Mouse (Mus musculus) hindbrain, embryonic 15.5 days (tissue): ENCODE results near the gene Rint1. TPM values are rescaled to one million over a fixed set of nuclear protein-coding genes. Genes with fewer than 3 reads are reported as not detected.

Experiments
- ATAC-seq: fragments of 200-750 bp; cut with Nextera tagmentation; 2 replicates; pipeline ENCODE4 v1.8.0; 2017; ENCODE audit warnings: low read depth, moderate number of reproducible peaks, moderate TSS enrichment; ENCODE audit not compliant: low FRiP score
- H3K27ac ChIP-seq: fragments of 300-500 bp; sonication (generic); replicated peaks from 2 replicates; pipeline ENCODE4 v1.5.1; 2015; ENCODE audit warnings: mild to moderate bottlenecking, inconsistent platforms
- H3K27me3 ChIP-seq: fragments of 300-500 bp; sonication (generic); 2 replicates; pipeline ENCODE4 v1.6.1; 2015; ENCODE audit warnings: control low read depth, inconsistent platforms
- H3K36me3 ChIP-seq: fragments of 300-500 bp; sonication (generic); 2 replicates; pipeline ENCODE4 v1.6.1; 2015; ENCODE audit warnings: control low read depth, inconsistent platforms
- H3K4me1 ChIP-seq: fragments of 300-500 bp; sonication (generic); replicated peaks from 2 replicates; pipeline ENCODE4 v1.6.1; 2015; ENCODE audit warnings: control low read depth, inconsistent platforms
- H3K4me2 ChIP-seq: fragments of 300-500 bp; sonication (generic); 2 replicates; pipeline ENCODE4 v1.6.1; 2015; ENCODE audit warnings: moderate library complexity, mild to moderate bottlenecking, inconsistent platforms
- H3K4me3 ChIP-seq: fragments of 300-500 bp; sonication (generic); 2 replicates; pipeline ENCODE4 v1.5.1; 2015; ENCODE audit warnings: mild to moderate bottlenecking, inconsistent platforms
- H3K9ac ChIP-seq: fragments of 300-500 bp; sonication (generic); 2 replicates; pipeline ENCODE4 v1.6.1; 2015; ENCODE audit warnings: inconsistent platforms
- H3K9me3 ChIP-seq: fragments of 300-500 bp; sonication (generic); 2 replicates; pipeline ENCODE4 v1.6.1; 2016; ENCODE audit warnings: control low read depth, inconsistent platforms
- WGBS: fragments of 180-500 bp; shearing (Covaris S2); methylation state at CpG from one replicate; pipeline ENCODE4 v1.1.7; 2015; 5-methylcytosine and 5-hydroxymethylcytosine counted together
- polyA plus RNA-seq: library from polyadenylated mRNA; unstranded; fragments of >200 nt; fragmentation: Nextera tagmentation; extraction: Ambion mirVana; gene quantifications from 2 replicates; pipeline ENCODE4 v1.2.1, GENCODE M21; 2015

The Rint1 gene
- 28.2 and 32.6 TPM in 2 replicates for polyA plus RNA-seq

GRCm38 (mm10) chr5:23787536-23788389 lies at the start of gene Rint1:
Gene Rint1 (plus strand): TSS chr5:23787711.
- Histone ChIP-seq H3K36me3 (peaks cover 9% of the 10 kb centered on the region), H3K9ac (peak within 1 kb of the TSS; percentile 92), H3K4me2 (peak within 1 kb of the TSS; percentile 97), H3K4me1 (peaks cover 17% of the 10 kb centered on the region), H3K4me3 (peak within 1 kb of the TSS; percentile 97), H3K27me3 (no peaks in the 10 kb centered on the region), H3K27ac (peak within 1 kb of the TSS; percentile 78), H3K9me3 (no peaks in the 10 kb centered on the region)
- peak; percentile 87 for ATAC-seq
- WGBS: 4% methylated on average over 47 of the region's 47 CpGs

- Histone ChIP-seq H3K9me3 (no peaks in the 10 kb centered on the region), H3K9ac (no peak overlapping the region), H3K36me3 (peaks cover 56% of the 10 kb centered on the region), H3K4me1 (no peaks in the 10 kb centered on the region), H3K27ac (no peak overlapping the region), H3K4me2 (no peak overlapping the region), H3K4me3 (no peak overlapping the region), H3K27me3 (no peaks in the 10 kb centered on the region)
- WGBS: 95% methylated on average over 12 of the region's 12 CpGs
- no peak for ATAC-seq
These were observed 44.2 kb upstream of the Rint1 start for GRCm38 (mm10) chr5:23743261-23743660.

- ATAC-seq: no peak
- Histone ChIP-seq H3K36me3 (peaks cover 28% of the 10 kb centered on the region), H3K27ac (no peak overlapping the region), H3K27me3 (no peaks in the 10 kb centered on the region), H3K9ac (no peak overlapping the region), H3K4me2 (no peak overlapping the region), H3K9me3 (no peaks in the 10 kb centered on the region), H3K4me3 (no peak overlapping the region), H3K4me1 (no peaks in the 10 kb centered on the region)
- 58% methylated on average over 2 of the region's 2 CpGs for WGBS
These were observed 37.6 kb upstream of the Rint1 start for GRCm38 (mm10) chr5:23749882-23750281.

GRCm38 (mm10) chr5:23755591-23755990 lies 31.9 kb upstream of the Rint1 start:
- H3K36me3 ChIP-seq: peaks cover 27% of the 10 kb centered on the region
- ATAC-seq: no peak
- no peak overlapping the region for H3K27ac ChIP-seq
- H3K4me2 ChIP-seq: no peak overlapping the region
- WGBS: 100% methylated on average over 9 of the region's 9 CpGs
- no peak overlapping the region for H3K4me3 ChIP-seq
- no peak overlapping the region for H3K9ac ChIP-seq
- no peaks in the 10 kb centered on the region for H3K27me3 ChIP-seq
- no peaks in the 10 kb centered on the region for H3K4me1 ChIP-seq
- no peaks in the 10 kb centered on the region for H3K9me3 ChIP-seq

- Histone ChIP-seq H3K27me3 (no peaks in the 10 kb centered on the region), H3K9me3 (no peaks in the 10 kb centered on the region), H3K4me2 (no peak overlapping the region), H3K36me3 (peaks cover 27% of the 10 kb centered on the region), H3K9ac (no peak overlapping the region), H3K4me1 (no peaks in the 10 kb centered on the region), H3K4me3 (no peak overlapping the region), H3K27ac (no peak overlapping the region)
- no peak for ATAC-seq
- 98% methylated on average over 4 of the region's 4 CpGs for WGBS
These were observed 31.1 kb upstream of the Rint1 start for GRCm38 (mm10) chr5:23756368-23756767.

GRCm38 (mm10) chr5:23758633-23759032 lies 28.9 kb upstream of the Rint1 start:
- Histone ChIP-seq H3K9me3 (no peaks in the 10 kb centered on the region), H3K36me3 (peaks cover 42% of the 10 kb centered on the region), H3K27me3 (no peaks in the 10 kb centered on the region), H3K27ac (no peak overlapping the region), H3K4me3 (no peak overlapping the region), H3K4me2 (no peak overlapping the region), H3K4me1 (no peaks in the 10 kb centered on the region), H3K9ac (no peak overlapping the region)
- WGBS: 51% methylated on average over 2 of the region's 2 CpGs
- ATAC-seq: no peak

GRCm38 (mm10) chr5:23762531-23762930 lies 25.0 kb upstream of the Rint1 start:
- peaks cover 45% of the 10 kb centered on the region for H3K36me3 ChIP-seq
- no peak for ATAC-seq
- no peak overlapping the region for H3K9ac ChIP-seq
- 93% methylated on average over 6 of the region's 6 CpGs for WGBS
- H3K9me3 ChIP-seq: no peaks in the 10 kb centered on the region
- no peak overlapping the region for H3K4me2 ChIP-seq
- H3K27ac ChIP-seq: no peak overlapping the region
- H3K27me3 ChIP-seq: no peaks in the 10 kb centered on the region
- H3K4me1 ChIP-seq: no peaks in the 10 kb centered on the region
- H3K4me3 ChIP-seq: no peak overlapping the region

- H3K4me1 ChIP-seq: no peaks in the 10 kb centered on the region
- ATAC-seq: no peak
- whole genome bisulfite sequencing: 95% methylated on average over 5 of the region's 5 CpGs
These were observed 23.0 kb upstream of the Rint1 start for GRCm38 (mm10) chr5:23764557-23764956.

GRCm38 (mm10) chr5:23771105-23771504 lies 16.4 kb upstream of the Rint1 start:
- ATAC-seq: no peak
- H3K27me3 ChIP-seq: no peaks in the 10 kb centered on the region
- no peak overlapping the region for H3K27ac ChIP-seq
- H3K9me3 ChIP-seq: no peaks in the 10 kb centered on the region
- H3K4me3 ChIP-seq: no peak overlapping the region
- no peak overlapping the region for H3K4me2 ChIP-seq
- H3K9ac ChIP-seq: no peak overlapping the region
- 44% methylated on average over 8 of the region's 8 CpGs for WGBS
- no peaks in the 10 kb centered on the region for H3K4me1 ChIP-seq
- H3K36me3 ChIP-seq: peaks cover 35% of the 10 kb centered on the region

More at GRCm38 (mm10) chr5:23764557-23764956, 23.0 kb upstream of the Rint1 start:
- Histone ChIP-seq H3K27me3 (no peaks in the 10 kb centered on the region), H3K9ac (no peak overlapping the region), H3K9me3 (no peaks in the 10 kb centered on the region), H3K27ac (no peak overlapping the region), H3K4me3 (no peak overlapping the region), H3K4me2 (no peak overlapping the region), H3K36me3 (peaks cover 50% of the 10 kb centered on the region)

- WGBS: 88% methylated on average over 6 of the region's 6 CpGs
- H3K9me3 ChIP-seq: no peaks in the 10 kb centered on the region
- no peak overlapping the region for H3K9ac ChIP-seq
- no peaks in the 10 kb centered on the region for H3K27me3 ChIP-seq
- H3K4me1 ChIP-seq: no peaks in the 10 kb centered on the region
- ATAC-seq: no peak
- H3K27ac ChIP-seq: no peak overlapping the region
- H3K4me3 ChIP-seq: no peak overlapping the region
- H3K36me3 ChIP-seq: peaks cover 23% of the 10 kb centered on the region
- no peak overlapping the region for H3K4me2 ChIP-seq
These were observed 13.3 kb upstream of the Rint1 start for GRCm38 (mm10) chr5:23774186-23774585.

- H3K4me2 ChIP-seq: no peak overlapping the region
- no peaks in the 10 kb centered on the region for H3K9me3 ChIP-seq
- WGBS: 90% methylated on average over 4 of the region's 4 CpGs
- H3K27me3 ChIP-seq: no peaks in the 10 kb centered on the region
- no peak overlapping the region for H3K4me3 ChIP-seq
- no peak overlapping the region for H3K27ac ChIP-seq
- H3K36me3 ChIP-seq: 0 out of 2 replicates have a peak, but pooled peaks cover 4% of the 10 kb centered on the region
- no peak overlapping the region for H3K9ac ChIP-seq
- ATAC-seq: no peak
- peaks cover 24% of the 10 kb centered on the region for H3K4me1 ChIP-seq
These were observed 7.0 kb upstream of the Rint1 start for GRCm38 (mm10) chr5:23780516-23780915.

GRCm38 (mm10) chr5:23781172-23781571 lies 6.3 kb upstream of the Rint1 start:
- Histone ChIP-seq H3K4me3 (no peak overlapping the region), H3K9ac (no peak overlapping the region), H3K4me1 (peaks cover 24% of the 10 kb centered on the region), H3K36me3 (0 out of 2 replicates have a peak, but pooled peaks cover 4% of the 10 kb centered on the region), H3K9me3 (no peaks in the 10 kb centered on the region), H3K4me2 (no peak overlapping the region), H3K27me3 (no peaks in the 10 kb centered on the region), H3K27ac (no peak overlapping the region)
- ATAC-seq: no peak
- 88% methylated on average over 4 of the region's 4 CpGs for WGBS
